Mouse (Mus musculus) megakaryocyte progenitor cell, adult 5-6 weeks (primary cell): ENCODE results near the gene Larp7. TPM values are rescaled to one million over a fixed set of nuclear protein-coding genes. Genes with fewer than 3 reads are reported as not detected.
A peak's percentile ranks its signal among the peaks of the same experiment; 100 is the strongest.

Experiments used
- ATAC-seq: replicated peaks from 2 replicates; pipeline ENCODE4 v1.8.0; 2016; ENCODE audit warnings: mild to moderate bottlenecking, moderate TSS enrichment, inconsistent platforms; ENCODE audit not compliant: poor library complexity
- total RNA-seq, 2 experiments: library from RNA; stranded (forward) in 1 of 2; stranded (reverse) in 1 of 2; fragments of 157-497, 149-512 nt in 1 of 2; fragments of 200-1000 nt in 1 of 2; gene quantifications; 2 replicates each; pipeline versions ENCODE4 v1.2.3 to v1.2.4; 2015 to 2017

Larp7 gene
- total RNA-seq (2015) (86.3 and 90.6 TPM in 2 replicates), total RNA-seq (2017) (113 and 132 TPM in 2 replicates)

DNA sequence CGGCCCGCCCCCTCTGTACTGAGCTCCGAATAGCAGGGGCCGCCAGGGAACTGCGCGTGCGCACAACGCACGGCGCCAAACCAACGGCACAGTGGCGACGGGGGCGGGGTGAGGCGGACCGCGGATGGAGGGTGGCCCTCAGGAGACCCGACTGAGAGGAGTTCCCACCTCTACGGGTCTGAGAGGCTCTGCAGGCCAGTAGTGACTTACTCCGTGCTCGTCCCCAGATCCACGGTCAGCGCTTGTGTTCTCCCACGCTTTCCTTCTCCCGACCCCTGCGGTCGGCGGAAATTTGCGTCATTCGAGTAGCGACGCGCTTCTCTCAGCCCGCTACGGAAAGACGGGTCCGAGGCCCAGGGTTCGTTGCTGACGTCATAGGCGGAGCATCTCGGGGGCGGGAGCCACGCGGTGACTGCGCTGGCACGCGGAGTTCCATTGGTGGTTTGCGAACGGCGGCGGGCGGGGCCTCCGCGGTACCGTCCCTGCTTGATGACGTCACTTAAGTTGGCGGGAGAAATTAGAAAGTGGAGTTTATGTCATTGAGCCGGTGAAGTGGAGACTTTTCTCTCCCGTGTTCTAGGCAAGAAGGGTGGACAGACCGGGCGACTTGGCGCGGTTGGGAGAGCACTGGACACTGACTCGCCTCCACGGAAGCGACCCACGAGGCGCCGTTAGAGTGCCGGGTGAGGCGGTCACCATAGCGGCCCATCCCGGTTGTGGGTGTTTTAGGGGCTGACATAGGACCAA, at the start of gene Larp7, which contains the start of gene Zgrf1:
Larp7 (minus strand) TSS at position 377 of the 747 bp plus-strand sequence.
Zgrf1 (plus strand) TSS at position 517 of the 747 bp plus-strand sequence.
- peak; percentile 91 for ATAC-seq

DNA sequence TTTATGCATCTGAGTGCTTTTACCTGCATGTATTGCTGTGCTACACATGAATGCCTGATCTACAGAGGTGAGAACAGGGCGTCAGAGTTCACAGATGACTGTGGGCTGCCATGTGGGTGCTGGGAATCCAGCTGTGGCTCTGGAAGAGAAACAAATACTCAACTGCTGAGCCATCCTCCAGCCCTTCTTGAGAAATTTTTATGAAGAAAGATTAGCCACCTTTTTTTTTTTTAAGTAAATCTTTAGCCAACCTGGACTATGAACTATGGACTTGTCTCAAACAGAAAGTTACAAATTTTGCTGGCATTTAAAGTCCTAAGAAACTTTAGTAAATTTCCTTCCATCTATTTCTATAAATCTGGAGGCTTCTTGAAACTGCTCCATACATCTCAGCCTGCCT, 44.0 kb upstream of the Larp7 start:
- ATAC-seq = no peak

DNA sequence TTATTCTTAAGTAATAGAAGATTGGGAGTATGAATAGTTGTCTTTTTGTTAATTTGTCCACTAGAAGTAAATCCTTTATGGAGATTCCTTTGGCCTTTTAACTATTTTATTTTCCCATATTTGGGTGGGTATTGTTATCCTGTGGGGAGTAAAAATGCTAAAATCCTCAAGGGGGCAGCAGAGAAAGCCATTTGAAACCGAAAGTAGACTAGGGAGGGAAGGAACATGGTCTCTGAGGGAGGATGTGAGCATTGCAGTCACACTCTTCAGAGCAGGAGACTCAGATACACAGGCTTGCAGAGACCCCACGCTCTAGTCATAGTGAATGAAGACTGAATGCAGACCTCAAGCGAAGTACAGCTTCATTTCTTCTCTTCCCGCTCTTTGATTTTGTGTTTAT, 19.4 kb upstream of the Larp7 start:
- ATAC-seq = peak; percentile 100

DNA sequence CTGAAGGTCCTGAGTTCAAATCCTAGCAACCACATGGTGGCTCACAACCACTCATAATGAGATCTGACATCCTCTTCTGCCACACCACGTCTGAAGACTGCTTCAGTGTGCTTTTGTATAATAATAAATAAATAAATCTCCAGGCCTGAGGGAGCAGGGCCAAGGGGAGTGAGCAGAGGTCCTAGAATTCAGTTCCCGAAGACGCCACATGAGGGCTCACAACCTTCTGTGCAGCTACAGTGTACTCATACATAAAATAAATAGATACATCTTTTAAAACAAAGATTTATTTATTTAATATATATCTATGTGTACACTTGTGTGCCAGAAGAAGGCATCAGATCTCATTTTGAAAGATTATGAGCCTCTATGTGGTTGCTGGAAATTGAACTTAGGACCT, 12.0 kb upstream of the Larp7 start:
- peak; percentile 72 for ATAC-seq

DNA sequence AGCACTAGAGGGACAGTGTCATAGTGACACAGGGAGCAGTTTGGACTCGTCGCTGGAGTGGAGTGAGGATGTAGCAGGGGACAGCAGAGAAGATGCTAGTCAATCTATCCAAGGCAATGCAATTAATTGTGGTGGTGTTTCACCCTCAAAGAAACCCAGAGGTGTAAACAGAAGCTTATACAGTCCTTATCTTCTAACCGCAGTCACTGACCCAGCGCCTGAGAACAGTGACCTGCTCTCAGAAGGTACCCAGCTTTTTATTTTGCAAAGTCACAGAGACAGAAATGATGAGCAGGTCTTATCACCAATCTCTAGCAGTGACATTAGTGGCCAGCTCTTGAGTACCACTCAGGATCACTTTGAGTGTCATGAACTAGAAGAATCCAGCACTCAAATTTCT, 9.8 kb upstream of the Larp7 start:
- no peak for ATAC-seq

DNA sequence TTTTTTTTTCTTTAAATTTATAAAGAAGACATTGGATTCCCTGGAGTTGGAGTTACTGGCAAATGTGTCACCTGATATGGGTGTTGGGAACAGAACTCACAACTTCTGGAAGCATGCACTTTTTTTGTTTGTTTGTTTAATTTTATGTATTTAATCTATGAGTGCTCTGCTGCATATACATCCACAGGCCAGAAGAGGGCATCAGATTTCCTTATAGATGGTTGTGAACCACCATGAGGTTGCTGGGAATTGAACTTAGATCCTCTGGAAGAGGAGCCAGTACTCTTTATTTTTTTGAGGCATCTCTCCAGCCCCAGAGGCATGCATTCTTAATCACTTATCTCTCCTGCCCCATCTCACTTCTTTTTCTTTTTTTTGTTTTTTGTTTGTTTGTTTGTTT, 5.1 kb upstream of the Larp7 start:
- ATAC-seq = no peak

DNA sequence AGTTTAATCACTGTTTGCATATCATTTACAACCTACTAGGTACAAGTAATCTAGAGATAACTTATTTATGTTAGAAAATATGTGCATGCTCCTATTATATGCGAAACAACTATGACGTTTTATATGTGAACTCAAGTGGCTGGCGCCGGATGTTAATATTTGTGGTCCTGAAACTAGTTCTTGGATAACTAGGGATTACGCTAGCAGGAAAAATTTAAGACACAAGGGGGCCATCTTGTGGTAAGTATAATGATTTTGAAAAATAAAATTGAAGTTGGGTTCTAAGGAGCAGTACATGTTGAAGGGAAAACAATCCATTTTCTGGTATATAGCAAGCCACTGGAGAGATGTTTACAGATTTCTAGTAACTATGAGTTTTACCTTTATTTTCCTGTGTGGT, 1.6 kb upstream of the Larp7 start:
- ATAC-seq = no peak

DNA sequence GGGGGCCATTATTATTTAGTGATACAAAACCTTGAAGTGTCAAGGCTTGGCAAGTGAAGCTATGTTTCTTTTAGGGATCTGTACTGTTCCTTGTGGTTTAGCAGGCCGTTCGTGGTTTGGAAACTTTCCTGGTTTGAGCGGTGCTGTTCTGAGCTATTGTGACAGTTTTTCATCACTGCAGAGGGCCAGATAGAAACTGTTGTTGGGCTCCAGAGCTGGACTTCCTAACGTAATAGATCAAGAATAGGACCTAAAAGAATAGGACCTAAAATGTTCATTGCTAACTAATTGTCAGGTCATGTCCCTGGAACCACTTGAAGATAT, 533 bp upstream of the Larp7 start:
- ATAC-seq = peak; percentile 9

DNA sequence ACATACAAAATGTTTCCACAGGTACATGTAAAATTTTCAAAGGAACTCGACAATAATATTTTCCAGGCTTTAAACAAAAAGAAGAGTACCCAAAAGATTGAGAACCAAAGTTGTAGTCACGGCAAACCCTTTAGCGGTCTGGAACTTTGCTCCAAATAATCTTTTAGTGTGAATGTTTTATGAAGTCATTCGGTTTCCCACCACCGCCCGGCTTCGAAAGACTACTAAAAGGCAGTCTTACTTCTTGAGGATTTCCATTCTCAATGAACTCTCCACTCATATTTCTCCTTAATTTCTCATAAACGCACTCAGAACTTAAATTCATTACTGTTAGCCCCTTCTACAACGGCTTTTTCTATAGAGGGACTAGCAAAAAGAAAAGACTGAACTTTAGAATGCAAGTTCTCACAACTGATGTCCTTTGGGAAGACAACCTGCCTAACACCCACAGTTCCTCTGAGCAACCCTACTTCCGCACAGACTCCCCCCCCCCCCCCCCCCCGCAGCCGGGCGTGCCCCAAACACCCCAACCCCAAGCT, 646 bp downstream of the Larp7 start:
- no peak for ATAC-seq

DNA sequence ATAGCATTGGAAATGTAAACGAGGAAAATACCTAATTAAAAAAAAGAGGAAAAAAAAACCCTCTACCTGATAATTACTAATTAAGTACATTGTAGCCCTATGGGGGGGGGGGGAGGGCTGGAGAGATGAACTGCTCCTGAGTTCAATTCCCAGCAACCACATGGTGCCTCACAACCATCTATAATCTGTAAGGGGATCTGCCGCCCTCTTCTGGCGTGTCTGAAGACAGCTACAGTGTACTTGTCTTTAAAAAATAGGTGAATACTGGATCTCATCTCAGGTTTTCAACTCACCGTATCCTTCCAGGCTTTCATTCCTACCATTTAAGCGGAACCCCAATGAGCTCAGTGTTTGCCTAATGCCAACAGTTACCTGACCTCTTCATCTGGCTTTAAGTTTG, 5.3 kb downstream of the Larp7 start:
- peak; percentile 59 for ATAC-seq

DNA sequence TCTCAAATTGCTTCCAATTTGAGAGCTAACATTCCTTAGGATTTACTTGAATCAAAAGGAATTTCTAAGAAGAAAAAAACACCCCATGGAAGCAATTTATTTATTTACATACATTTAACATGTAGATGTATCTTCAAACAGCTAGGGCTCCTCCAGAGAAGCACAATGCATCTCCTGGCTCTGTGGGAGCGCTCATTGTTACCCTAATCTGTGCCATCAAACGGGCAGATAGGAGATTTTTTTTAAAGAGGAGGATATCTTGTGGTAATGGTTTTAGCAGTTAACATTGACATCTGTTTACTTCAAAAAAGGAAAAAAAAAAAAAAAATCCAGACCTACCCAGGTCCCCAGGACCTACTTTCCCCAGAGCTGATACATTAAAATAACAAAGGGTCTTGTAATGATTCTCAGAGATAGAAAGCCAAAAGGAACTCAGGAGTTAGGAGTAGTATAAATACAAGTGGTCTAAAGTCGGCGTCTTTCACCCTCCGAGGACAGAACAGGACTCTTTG, 8.5 kb downstream of the Larp7 start:
- ATAC-seq = no peak

DNA sequence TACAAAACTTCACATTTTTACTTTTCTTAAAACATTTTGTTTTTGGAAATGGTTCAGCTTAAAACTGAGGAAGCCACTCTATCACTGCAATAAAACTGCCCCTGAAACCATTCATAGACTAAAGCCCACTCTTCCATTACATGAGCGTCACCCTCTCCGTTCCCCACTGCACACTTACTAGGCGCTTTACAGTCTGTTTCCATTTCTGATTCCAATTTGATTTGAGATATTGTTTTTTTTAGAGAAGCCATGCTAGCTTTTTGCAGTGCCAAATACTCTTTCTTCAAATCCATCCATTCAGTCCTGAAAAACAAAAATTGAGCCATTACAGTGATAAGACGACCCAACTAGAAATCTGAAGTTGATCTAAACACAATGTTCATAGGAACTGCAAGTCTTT, 9.2 kb downstream of the Larp7 start:
- no peak for ATAC-seq

DNA sequence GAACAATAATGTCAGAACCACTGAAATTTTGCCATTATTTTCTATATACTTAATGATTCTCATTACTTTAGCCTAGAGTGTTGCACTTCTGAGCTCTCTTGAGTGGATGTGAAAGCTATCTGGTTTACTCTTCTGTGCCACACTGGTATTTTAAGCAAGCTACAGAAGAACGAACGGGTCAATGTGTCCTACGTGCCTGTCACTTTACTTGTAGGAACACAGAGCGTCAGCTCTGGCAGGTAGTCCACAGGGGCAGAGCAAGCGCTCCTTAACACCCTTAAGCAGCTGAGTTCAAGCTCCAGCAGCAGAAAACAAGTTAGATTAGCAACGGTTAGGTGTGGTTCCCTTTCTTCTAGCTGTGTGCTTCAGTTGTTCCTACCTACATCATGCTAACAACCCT, 14.0 kb downstream of the Larp7 start:
- no peak for ATAC-seq

DNA sequence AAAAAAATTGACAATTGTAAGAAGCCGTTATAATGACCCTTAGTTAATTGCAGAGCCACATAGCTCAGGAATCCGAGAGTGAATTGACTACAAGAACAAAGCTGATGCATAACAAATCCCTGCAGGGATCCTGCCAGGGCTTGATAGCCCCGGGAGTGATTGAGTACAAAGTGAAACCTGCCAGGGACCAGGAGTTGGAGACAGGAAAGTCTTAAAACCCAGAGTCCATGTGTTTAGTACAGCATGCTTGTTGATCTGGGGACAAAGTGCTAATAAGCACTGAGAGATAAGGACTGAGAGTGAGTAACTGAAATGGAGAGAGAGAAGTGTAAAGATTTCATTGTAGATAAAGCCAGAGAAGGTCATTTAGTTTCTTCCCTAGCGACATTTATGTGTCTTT, 22.9 kb downstream of the Larp7 start:
- ATAC-seq = no peak

DNA sequence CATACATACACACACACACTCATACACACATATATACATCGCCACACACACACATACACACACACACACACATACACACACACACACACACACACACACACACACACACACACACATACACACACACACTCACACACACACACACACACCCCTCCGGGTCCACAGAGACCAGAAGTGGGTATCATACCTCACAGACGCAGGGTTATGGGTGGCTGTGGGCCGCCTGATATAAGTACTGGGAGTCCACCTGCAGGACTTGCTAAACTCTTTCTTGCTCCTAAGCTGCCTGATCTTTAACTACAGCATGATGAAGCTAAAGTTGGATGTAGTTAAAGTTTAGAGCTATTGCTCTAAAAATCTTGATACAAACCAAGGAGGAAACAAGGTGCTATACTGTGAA, 23.3 kb downstream of the Larp7 start:
- no peak for ATAC-seq

DNA sequence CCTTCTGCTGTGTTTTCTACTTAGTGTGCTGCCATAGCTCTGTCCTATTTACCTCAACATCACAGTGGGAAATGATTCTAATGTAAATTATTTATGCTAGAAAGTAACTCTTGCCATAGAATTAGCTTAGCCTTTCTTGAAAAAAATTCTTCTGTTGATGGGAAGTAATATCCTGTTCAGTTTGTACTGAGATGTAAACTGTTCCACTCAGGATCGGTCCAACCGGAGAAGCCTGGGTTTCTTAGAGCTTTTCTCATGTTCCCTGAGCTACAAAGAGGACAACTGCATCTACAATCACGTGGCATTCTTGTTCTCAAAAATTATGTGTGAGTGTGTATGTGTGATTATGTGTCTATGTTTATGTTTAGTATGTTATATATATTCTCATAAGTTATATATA, 23.9 kb downstream of the Larp7 start:
- no peak for ATAC-seq

DNA sequence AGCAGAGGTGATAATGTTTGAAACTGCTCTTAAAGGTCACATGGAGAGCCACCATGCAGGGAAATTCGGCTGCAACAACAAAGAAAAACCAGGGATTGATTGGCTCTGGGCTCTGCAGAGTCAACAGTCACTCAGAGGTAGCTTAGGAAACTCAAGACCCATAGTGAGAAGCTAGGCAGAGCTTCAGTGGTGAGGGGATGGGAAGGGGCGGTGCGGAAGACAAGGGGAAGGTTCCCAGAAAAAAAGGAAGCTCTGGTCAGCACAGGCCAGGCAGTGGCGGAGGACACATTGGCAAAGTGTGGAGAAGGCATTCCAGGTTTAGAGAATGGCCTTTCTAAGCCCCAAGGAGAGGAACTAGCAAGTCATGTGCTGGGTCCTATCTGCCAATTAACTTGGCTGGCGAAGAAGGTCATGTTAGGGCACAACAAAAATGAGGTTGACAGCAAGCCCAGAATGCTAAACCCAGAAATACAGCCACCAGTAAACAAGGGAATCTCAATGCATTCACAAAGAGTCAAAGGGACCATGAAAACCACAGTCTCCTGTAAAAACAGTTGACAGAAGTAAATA, 25.6 kb downstream of the Larp7 start:
- ATAC-seq = no peak

DNA sequence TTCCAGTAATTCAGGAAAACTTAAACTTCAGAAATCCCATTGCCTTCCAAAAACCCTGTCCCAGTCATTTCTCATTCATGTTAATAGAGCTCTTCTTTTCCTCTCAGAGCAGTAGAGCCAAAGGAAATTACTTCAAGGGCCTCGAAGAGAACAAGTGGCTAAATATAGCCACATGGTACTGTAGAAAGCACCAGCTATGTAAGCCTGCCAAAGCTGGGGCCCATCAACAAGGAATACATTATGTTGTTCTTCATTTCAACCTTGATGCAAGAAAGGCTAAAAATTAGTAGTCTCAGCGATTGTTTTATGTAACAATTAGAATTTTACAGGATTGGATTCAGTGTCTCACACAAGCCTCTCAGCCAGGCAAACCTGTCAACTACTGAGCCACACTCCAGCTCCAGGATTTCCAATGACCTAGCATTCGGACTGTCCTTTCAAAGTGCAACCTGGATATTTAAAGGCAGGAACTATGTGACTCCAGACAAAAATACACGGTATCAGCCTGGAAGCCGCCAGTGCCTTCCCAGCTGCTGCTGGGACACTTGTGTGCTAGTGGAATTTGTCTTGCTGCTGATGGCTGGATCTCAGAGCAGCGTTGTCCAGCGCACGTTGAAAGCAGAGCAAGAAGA, 27.8 kb downstream of the Larp7 start:
- no peak for ATAC-seq

DNA sequence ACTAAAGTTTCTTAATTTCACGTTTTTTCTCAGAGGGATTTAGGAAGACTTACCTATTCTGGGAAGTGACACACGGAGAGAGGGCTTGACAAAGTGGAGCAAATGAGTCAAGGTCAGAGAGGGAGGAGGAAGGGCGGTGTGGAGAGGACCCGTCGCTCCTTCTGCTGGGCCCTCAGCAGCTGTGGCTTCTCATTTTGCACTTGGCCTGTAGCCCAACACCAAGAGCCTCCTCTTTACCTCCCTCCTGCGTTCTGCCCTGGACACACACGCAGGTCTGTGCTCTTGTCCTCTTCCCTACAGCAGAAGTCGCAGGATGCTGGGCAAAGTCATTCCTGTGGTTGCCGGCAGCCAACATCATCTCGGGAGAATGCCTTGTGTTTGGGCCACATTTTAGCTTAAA, 32.0 kb downstream of the Larp7 start:
- no peak for ATAC-seq

DNA sequence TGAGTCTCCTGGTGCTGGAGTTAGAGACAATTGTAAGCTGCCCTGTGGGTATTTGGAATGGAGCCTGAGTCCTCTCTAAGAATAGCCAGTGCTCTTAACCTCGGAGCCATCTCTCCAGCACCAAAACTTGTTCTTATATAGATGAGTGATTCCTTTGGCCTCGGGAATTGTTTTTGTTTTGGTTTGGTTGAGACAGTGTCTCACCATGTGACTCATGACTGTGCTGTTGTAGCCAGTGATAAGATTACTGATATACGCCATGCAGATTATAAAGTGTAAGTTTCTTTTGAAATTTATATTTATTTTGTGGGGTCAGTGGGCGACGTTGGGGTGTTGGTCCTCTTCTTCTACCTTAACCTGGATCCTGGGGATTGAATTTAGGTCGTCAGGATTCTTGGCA, 32.8 kb downstream of the Larp7 start:
- ATAC-seq = no peak

DNA sequence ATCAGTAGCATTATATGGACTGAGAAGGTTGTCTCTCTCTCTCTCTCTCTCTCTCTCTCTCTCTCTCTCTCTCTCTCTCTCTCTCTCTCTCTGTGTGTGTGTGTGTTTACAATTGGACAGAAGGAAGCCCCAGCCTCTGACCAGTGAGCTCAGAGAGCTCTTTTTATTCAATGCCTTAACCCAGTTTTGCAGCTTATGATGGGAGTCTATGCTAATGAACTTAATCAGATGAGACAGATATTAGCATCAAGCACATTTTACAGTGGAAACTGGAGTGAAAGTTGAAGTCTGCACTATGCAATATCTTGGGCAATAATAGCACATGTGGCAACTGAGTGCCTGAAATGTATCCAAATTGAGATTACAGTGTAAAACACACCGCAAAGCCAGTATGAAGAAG, 37.9 kb downstream of the Larp7 start:
- ATAC-seq = no peak

DNA sequence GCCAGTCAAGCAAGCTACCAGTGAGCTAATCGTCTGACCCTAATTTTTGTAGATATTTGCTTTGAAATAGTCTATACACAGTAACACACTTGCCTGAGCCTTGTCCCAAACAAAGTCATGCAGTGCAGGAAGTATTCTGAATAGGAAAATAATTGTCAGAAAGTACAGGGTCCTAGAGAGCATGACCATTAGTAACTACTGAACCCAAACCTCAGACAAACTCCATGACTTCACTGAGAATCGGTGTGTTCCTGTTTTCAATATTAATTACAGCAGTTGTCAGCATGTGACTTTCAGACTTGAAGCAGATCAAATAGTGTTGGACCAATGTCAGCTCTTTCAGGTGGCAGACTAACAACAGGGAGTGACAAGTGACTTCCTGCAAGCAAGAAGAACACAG, 39.5 kb downstream of the Larp7 start:
- no peak for ATAC-seq
